15 mouse cellular contexts compared by ENCODE assay signal in genomic region chr15:62698559-62698958, GRCm38 (mm10).
DNase-seq lines count a peak whose midpoint lies in the region.
"Had no signal": no experiment of that assay in that cellular context is flagged by ENCODE, and none has a peak within 500 bp of the region (broad histone marks: within the 10 kb centered on the region; RNA-seq: fewer than 3 reads in every experiment).

No protein-coding gene starts in this region.

- peak; percentile 24 for DNase-seq in gastrocnemius, postnatal 25 days
- no peak for DNase-seq in gastrocnemius, postnatal 14 days
- DNase-seq in 416B (ENCODE audit: low read depth), result peak; percentile 47
- DNase-seq in Muller cell, postnatal 12 days (ENCODE audit: inconsistent ontology term), result peak; percentile 38
- peak; percentile 20 for DNase-seq in induced T-regulatory cell, adult 2 months (ENCODE audit: low read depth)
- DNase-seq in thymus, postnatal 10 days (ENCODE audit: low spot score in 2 of 2), result no peak
- DNase-seq in kidney, adult 11 months, result no peak
- DNase-seq in right cerebral cortex, postnatal 25 days, result no peak
- DNase-seq: cerebellum, adult 11-12 months; cerebellum, postnatal 36 days; forebrain, postnatal 0 days; kidney, adult 2 months; kidney, postnatal 14 days; midbrain, embryonic 14.5 days; thymus, postnatal 14 days had no signal

- intact Hi-C loops in gastrocnemius, postnatal 14 days (cut with DNase I; ENCODE audit: low total_unique reads), result no loop called here

Comparison
In these comparisons a context has a peak if more than half of its experiments do, and no peak if none do; other contexts are left out.
1. DNase-seq: peak in gastrocnemius, postnatal 25 days (single experiment), 416B (single experiment), Muller cell, postnatal 12 days (single experiment) and induced T-regulatory cell, adult 2 months (single experiment); none in gastrocnemius, postnatal 14 days (single experiment), thymus, postnatal 10 days (0 of 2), kidney, adult 11 months (single experiment) and right cerebral cortex, postnatal 25 days (single experiment).